Mouse (Mus musculus): ENCODE measurements around the gene Prkd3.
A peak's percentile ranks its signal among the peaks of the same experiment; 100 is the strongest.

The Prkd3 gene

DNA sequence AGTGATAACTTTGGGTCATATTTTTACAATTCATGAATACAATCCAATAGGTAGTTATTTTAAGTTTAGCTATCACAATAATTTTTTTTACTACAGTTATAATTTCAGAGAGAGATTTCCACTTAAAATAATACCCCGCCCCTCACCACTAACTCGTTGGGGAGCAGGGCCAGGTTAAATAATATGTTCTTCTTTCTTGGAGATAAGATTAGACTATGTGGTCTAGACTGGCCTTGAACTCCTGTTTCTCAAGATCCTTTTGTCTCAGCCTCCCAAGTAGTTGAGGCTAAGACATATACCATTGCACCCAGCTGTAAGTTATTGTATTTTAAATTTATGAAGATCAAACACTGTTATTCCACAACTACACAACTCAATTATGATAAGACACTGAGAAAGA lies 7.0 kb downstream of the Prkd3 start:
- DNase-seq (ENCODE audit: extremely low read depth, insufficient read length, low spot score) = no peak

GRCm38 (mm10) chr17:78999745-79000270 lies 20.8 kb downstream of the Prkd3 start:
- DNase-seq (ENCODE audit: extremely low read depth, insufficient read length, low spot score) = no peak

GRCm38 (mm10) chr17:78999189-78999588 lies 21.4 kb downstream of the Prkd3 start:
- DNase-seq (ENCODE audit: extremely low read depth, insufficient read length, low spot score) = no peak

- DNase-seq (ENCODE audit: extremely low read depth, insufficient read length, low spot score) = no peak
Observed at GRCm38 (mm10) chr17:78998130-78998529, 22.5 kb downstream of the Prkd3 start.

- DNase-seq (ENCODE audit: extremely low read depth, insufficient read length, low spot score) = peak; percentile 13
Observed at GRCm38 (mm10) chr17:78994931-78995820, 25.4 kb downstream of the Prkd3 start.

DNA sequence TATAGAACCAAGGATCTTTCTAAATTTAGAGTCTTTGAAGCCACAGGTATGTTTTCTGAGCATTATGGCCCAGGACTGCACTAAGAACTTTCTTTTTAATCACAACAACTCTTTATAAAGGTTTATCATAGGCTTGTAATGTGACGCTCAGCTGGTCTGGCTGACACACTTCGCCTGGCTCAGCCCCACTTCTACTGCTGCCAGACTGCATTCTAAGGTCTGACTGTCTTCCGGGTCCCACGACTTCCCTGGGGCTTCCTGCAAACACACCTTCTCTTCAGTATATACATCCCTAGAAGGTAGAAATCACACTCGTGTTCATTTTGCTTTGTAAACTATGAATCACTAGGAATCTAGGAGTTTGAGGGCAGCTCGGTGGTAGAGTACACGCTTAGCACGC lies 26.2 kb downstream of the Prkd3 start:
- no peak for DNase-seq (ENCODE audit: extremely low read depth, insufficient read length, low spot score)

- no peak for DNase-seq (ENCODE audit: extremely low read depth, insufficient read length, low spot score)
Observed at GRCm38 (mm10) chr17:78993670-78994069, 26.9 kb downstream of the Prkd3 start.

GRCm38 (mm10) chr17:78992303-78993027 lies 28.2 kb downstream of the Prkd3 start:
- no peak for DNase-seq (ENCODE audit: extremely low read depth, insufficient read length, low spot score)

GRCm38 (mm10) chr17:78991549-78991948 lies 29.1 kb downstream of the Prkd3 start:
- DNase-seq (ENCODE audit: extremely low read depth, insufficient read length, low spot score) = no peak

- DNase-seq (ENCODE audit: extremely low read depth, insufficient read length, low spot score) = no peak
Observed at GRCm38 (mm10) chr17:78989015-78989414, 31.6 kb downstream of the Prkd3 start.

DNA sequence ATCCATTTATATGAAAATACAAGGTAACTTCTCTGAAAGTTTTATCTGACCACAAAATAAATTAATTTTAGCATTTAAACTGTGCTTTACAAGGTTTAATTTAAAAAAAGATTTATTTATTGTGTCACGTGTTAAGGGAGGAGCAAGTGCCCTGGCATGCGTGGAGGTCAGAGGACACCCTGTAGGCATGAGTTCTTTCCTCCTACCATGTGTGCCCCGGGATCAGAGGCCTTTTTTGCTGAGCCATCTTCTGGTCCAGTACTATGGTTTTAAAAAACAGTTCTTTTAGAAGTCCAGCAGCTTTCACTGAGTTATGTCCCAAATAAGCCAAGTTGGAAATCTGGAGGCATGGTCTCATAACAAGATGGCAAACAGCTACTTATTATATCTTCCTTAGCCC lies 36.9 kb downstream of the Prkd3 start:
- no peak for DNase-seq (ENCODE audit: extremely low read depth, insufficient read length, low spot score)

DNA sequence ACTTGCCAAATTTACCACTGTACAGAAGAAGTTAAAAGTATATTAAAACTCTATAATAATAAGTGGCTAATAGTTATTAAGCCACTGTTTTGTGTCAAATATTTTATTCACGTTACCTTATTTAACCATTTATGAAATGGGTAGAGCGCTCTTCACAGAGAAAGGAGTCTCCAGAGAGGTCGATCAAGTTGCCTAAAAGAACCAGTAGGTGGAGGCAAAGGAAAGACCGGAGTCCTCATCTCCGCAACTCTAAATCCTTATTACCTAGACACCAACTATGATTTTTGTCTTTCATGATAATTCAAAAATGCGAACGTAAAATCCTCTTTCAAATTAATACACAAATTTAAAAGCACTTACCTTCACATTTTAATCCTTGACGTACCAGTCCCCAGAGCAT lies 37.5 kb downstream of the Prkd3 start:
- no peak for DNase-seq (ENCODE audit: extremely low read depth, insufficient read length, low spot score)

- no peak for DNase-seq (ENCODE audit: extremely low read depth, insufficient read length, low spot score)
Observed at GRCm38 (mm10) chr17:78968500-78968899, 52.1 kb downstream of the Prkd3 start.

DNA sequence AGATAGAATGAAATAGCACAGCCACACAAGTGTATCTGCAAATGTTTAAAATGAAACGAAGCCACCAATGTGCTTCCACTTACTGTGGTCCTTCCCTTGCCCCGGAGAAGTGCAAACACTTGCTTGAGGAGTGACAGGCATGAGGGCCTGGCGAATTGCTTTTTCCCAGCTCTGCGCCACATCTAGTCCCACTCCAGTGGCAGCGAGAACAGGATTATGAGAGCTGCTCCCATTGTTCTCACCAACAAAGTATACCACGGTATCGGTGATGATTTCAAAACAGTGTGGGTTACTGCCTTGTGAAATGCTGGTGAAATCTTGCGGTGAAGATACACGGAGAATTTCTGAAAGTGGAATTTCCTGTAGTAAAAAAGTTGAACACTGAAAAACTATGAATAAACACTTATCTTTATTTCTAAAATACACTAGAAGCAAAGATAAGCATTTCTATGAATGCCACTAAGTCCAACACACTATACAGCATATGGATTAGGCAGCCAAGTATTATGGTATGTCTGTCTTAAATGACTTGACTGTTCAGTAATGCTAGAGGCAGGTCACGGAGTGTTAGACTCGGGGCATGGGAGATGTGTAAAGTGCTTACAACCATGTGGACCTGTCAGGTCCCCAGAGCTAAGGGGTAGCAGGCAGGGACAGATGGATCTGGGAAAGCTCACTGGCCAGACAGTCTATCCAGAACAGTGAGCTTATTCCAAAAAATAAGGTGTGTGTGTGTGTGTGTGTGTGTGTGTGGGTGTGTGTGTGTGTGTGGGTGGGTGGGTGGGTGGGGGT lies 54.3 kb downstream of the Prkd3 start:
- no peak for DNase-seq (ENCODE audit: extremely low read depth, insufficient read length, low spot score)

- DNase-seq (ENCODE audit: extremely low read depth, insufficient read length, low spot score) = no peak
Observed at GRCm38 (mm10) chr17:78964387-78964786, 56.2 kb downstream of the Prkd3 start.

DNA sequence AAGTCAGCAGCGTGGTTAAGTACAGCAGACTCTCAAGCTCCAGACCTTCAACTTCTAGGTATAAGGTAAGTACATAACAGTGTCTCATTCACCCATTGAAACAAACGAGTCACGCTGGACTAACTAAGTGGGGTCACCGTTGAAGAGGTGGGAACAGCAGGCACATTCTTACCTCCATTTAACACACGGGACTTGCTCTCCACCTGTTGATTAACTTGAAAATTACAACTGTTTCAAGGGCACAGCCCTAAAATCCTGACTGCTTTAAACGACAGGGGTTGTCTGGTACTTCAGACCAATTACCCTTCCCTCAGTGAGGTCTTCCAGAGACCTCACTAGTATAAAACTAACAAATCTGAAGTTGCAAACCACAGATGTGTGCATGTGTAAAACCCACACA lies 61.1 kb downstream of the Prkd3 start:
- no peak for DNase-seq (ENCODE audit: extremely low read depth, insufficient read length, low spot score)

DNA sequence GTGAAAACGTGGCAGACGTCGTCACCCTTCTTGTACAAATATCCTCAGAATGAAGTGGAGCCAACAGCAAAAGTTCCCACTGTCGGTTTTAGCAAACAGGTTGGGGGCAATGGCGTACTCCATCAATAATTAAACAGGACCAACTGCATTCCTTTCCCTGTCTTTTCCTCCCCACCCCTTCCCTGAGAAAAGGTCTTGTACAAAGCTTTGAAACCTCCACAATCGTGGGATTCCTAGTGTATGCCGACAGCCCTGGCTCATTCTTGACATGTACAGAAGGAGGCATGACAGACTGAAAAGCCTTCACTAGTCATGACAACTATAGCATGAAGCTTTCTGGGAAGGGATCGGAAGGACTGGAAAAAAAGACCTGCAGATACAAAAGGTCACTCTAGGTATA lies 67.4 kb downstream of the Prkd3 start:
- no peak for DNase-seq (ENCODE audit: extremely low read depth, insufficient read length, low spot score)

- no peak for DNase-seq (ENCODE audit: extremely low read depth, insufficient read length, low spot score)
Observed at GRCm38 (mm10) chr17:78952070-78952469, 68.5 kb downstream of the Prkd3 start.

- DNase-seq (ENCODE audit: extremely low read depth, insufficient read length, low spot score) = no peak
Observed at GRCm38 (mm10) chr17:78951225-78951624, 69.4 kb downstream of the Prkd3 start.

- DNase-seq (ENCODE audit: extremely low read depth, insufficient read length, low spot score) = no peak
Observed at GRCm38 (mm10) chr17:78942579-78942978, 78.0 kb downstream of the Prkd3 start.

DNA sequence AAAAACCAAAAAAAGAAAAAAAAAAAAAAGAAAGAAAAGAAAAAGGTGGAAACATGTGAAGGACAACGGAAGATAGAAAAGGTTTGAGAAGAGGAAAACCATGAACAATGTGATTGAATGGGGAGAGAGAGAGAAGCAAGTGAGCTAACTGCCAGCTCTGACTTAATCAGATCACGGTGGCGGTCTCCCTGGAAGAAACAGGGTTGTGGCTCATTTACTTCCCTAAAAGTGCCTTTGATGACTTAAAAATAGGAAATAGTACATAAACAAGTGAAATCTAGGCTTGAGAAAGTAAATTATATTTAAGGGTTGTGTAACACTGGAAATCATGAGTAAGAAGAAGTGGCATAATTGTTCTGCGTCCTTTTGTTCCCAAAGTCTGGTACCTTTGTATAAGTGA lies 81.7 kb downstream of the Prkd3 start:
- no peak for DNase-seq (ENCODE audit: extremely low read depth, insufficient read length, low spot score)

All from 3134 (cell line).